Mouse (Mus musculus) liver, adult 2 months (tissue): ENCODE measurements at regions not wholly inside any gene's neighbourhood (a gene's known extent, or its start where the extent isn't known, plus 50 kb on each side); places are given as distances from the start of the nearest gene placed in this dataset.

Experiments used
- DNase-seq: peaks from one replicate; pipeline ENCODE4 v3.0.0-alpha.2; 2011; ENCODE audit warnings: low read depth, low spot score; ENCODE audit errors: extremely low read depth
- H3K27ac ChIP-seq: fragments of 200-500 bp; replicated peaks from 2 replicates; pipeline ENCODE4 v1.5.1; 2012; ENCODE audit warnings: low read depth, mild to moderate bottlenecking, control low read depth, inconsistent platforms, low read length; ENCODE audit not compliant: insufficient read depth
- H3K27me3 ChIP-seq: fragments of 200-500 bp; 2 replicates; pipeline ENCODE4 v1.6.1; 2012; ENCODE audit warnings: mild to moderate bottlenecking, moderate library complexity, low read length, inconsistent platforms; ENCODE audit not compliant: control insufficient read depth, insufficient read depth
- H3K36me3 ChIP-seq: fragments of 200-500 bp; 2 replicates; pipeline ENCODE4 v1.6.1; 2012; ENCODE audit warnings: low read length, inconsistent platforms; ENCODE audit not compliant: control insufficient read depth, insufficient read depth
- H3K4me1 ChIP-seq: fragments of 200-500 bp; 2 replicates; pipeline ENCODE4 v1.6.1; 2011; ENCODE audit warnings: low read length; ENCODE audit not compliant: control insufficient read depth, insufficient read depth
- H3K4me3 ChIP-seq: fragments of 200-500 bp; 2 replicates; pipeline ENCODE4 v1.5.1; 2011; ENCODE audit warnings: low read depth, mild to moderate bottlenecking, control low read depth, low read length, moderate library complexity; ENCODE audit not compliant: insufficient read depth
- H3K79me2 ChIP-seq: fragments of 200-500 bp; 2 replicates; pipeline ENCODE4 v1.6.1; 2012; ENCODE audit warnings: inconsistent platforms, mild to moderate bottlenecking, low read length, moderate library complexity; ENCODE audit not compliant: control insufficient read depth, insufficient read depth
- H3K9ac ChIP-seq: fragments of 200-500 bp; 2 replicates; pipeline ENCODE4 v1.6.1; 2012; ENCODE audit warnings: low read depth, mild to moderate bottlenecking, control low read depth, inconsistent platforms, low read length
- CTCF ChIP-seq: fragments of 200-500 bp; IDR thresholded peaks from 2 replicates; pipeline ENCODE4 v1.5.1; 2011; ENCODE audit warnings: low read depth, low read length, control low read depth
- POLR2A ChIP-seq: fragments of 200-500 bp; IDR thresholded peaks from 2 replicates; pipeline ENCODE4 v1.6.1; 2011; ENCODE audit warnings: low read length, control low read depth; ENCODE audit not compliant: insufficient read depth; ENCODE audit errors: extremely low read depth
- WGBS: fragments of 180-500 bp; shearing (Covaris S2); methylation state at CpG from one replicate; pipeline ENCODE4 v1.1.7; 2018; 5-methylcytosine and 5-hydroxymethylcytosine counted together

DNA sequence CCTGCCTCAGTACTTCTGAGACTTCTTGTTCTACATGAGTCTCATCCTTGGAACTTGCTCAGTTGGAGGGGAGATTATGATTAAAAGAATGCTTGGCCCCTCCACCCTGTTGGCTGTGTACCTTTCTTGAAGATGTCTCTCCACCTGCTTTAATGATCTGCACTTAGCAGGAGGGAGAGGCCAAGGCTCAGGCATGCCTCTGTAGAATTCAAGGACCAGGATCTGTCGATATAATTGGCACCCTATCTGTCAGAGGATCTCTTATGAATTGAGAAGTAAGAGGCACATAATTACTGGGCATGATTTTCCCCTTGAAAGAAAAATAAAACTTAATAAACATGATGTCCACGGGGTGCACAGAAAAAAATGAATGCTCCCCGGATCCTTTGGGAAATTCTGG lies 2893.1 kb upstream of the 5930422O12Rik start:
- Histone ChIP-seq H3K4me1 (no peaks in the 10 kb centered on the region), H3K4me3 (no peak overlapping the region), H3K27me3 (no peaks in the 10 kb centered on the region), H3K9ac (no peak overlapping the region), H3K36me3 (no peaks in the 10 kb centered on the region), H3K27ac (no peak overlapping the region), H3K79me2 (no peaks in the 10 kb centered on the region)
- WGBS, result 74% methylated on average over 3 of the region's 3 CpGs
- TF ChIP-seq POLR2A (no peak), CTCF (no peak)
- no peak for DNase-seq

DNA sequence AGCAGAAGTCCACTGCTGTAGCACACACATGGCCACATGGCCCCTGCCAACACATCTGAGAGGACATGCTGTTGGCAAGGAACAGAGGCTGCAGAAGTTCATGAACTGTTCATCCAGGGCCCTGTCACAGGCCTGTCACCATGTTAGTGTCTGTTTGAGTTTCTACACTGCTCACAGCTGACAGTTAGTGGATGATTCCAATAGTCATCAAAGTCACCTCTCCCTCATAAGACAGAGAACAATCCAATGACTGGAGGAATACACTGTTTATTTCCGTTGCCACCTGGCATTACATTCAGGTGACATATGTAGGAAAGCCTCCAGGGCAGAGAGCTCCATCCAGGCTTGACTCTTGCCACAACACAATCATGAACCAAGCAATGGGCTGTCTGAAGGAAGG lies 2886.3 kb upstream of the 5930422O12Rik start:
- Histone ChIP-seq H3K27ac (no peak overlapping the region), H3K4me1 (no peaks in the 10 kb centered on the region), H3K27me3 (no peaks in the 10 kb centered on the region), H3K36me3 (no peaks in the 10 kb centered on the region), H3K79me2 (no peaks in the 10 kb centered on the region), H3K4me3 (no peak overlapping the region), H3K9ac (no peak overlapping the region)
- DNase-seq, result no peak
- TF ChIP-seq POLR2A (no peak), CTCF (no peak)
- WGBS, result 79% methylated on average over 1 of the region's 1 CpGs

DNA sequence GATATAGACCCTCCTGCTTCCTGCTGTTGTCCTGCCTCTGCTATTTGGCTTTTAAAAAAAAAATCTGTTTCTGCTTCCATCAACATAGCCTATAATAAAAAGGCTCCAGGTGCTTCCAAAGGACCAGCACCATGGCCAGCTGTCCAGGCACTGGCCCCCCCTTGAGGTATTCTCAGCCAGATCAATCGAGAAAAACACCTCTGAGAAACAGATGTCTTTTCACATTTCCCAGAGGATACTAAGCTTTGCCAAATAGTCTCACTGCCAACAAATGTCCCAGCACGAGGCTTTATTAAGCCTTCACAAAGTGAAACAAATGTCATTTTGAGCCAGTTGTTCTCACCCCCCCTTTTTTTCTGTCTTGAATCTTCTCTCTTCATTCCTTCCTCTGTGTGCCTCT lies 2880.7 kb upstream of the 5930422O12Rik start:
- H3K9ac ChIP-seq, result no peak overlapping the region
- no peaks in the 10 kb centered on the region for H3K27me3 ChIP-seq
- H3K4me3 ChIP-seq, result no peak overlapping the region
- DNase-seq, result no peak
- no peaks in the 10 kb centered on the region for H3K4me1 ChIP-seq
- no peak overlapping the region for H3K27ac ChIP-seq
- TF ChIP-seq CTCF (no peak), POLR2A (no peak)
- no peaks in the 10 kb centered on the region for H3K79me2 ChIP-seq
- H3K36me3 ChIP-seq, result no peaks in the 10 kb centered on the region
- WGBS, result 40% methylated on average over 2 of the region's 2 CpGs

DNA sequence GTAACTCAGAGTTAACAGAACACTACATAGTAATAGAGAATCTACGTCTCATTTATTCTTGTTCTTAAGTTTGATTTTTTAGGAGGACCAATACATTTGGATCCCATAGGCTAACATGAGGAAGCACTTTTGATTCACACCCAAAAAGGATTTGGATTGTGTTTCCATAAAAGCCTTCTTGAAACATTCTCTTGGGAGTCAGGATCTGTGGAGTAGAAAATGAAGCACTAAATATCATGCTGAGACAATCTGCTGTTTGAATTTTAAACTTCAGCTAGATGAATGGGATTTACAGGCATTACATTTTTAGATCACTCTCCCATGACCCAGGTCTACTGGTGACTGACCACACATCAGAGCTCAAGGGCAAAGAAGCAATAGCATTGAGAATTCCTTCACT lies 2877.5 kb upstream of the 5930422O12Rik start:
- Histone ChIP-seq H3K79me2 (no peaks in the 10 kb centered on the region), H3K4me1 (no peaks in the 10 kb centered on the region), H3K4me3 (no peak overlapping the region), H3K36me3 (no peaks in the 10 kb centered on the region), H3K27me3 (no peaks in the 10 kb centered on the region), H3K9ac (no peak overlapping the region), H3K27ac (no peak overlapping the region)
- DNase-seq, result no peak
- WGBS, result 85% methylated on average over 1 of the region's 1 CpGs
- TF ChIP-seq POLR2A, result no peak
- TF ChIP-seq CTCF, result no peak

DNA sequence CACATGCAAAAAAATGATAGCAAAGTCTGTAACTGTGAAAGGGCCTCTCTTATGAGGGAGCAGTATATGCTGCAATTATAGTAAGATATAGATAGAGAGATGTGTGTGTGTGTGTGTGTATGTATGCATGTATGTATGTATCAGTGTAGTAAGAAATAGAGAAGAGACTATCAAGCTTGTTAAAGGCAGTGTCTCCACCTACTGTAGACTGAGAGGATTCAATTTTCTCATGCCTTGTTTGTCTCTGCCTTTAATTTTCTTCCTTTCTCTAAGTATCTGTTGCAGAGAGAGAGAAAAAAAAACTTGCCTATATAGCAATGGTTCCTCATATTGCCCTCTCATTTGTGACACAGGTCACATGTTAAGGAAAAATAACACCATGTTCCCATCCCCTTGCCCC lies 2871.1 kb upstream of the 5930422O12Rik start:
- TF ChIP-seq POLR2A (no peak), CTCF (no peak)
- Histone ChIP-seq H3K4me3 (no peak overlapping the region), H3K36me3 (no peaks in the 10 kb centered on the region), H3K27me3 (no peaks in the 10 kb centered on the region), H3K4me1 (no peaks in the 10 kb centered on the region), H3K27ac (no peak overlapping the region), H3K79me2 (no peaks in the 10 kb centered on the region), H3K9ac (no peak overlapping the region)
- DNase-seq, result no peak

DNA sequence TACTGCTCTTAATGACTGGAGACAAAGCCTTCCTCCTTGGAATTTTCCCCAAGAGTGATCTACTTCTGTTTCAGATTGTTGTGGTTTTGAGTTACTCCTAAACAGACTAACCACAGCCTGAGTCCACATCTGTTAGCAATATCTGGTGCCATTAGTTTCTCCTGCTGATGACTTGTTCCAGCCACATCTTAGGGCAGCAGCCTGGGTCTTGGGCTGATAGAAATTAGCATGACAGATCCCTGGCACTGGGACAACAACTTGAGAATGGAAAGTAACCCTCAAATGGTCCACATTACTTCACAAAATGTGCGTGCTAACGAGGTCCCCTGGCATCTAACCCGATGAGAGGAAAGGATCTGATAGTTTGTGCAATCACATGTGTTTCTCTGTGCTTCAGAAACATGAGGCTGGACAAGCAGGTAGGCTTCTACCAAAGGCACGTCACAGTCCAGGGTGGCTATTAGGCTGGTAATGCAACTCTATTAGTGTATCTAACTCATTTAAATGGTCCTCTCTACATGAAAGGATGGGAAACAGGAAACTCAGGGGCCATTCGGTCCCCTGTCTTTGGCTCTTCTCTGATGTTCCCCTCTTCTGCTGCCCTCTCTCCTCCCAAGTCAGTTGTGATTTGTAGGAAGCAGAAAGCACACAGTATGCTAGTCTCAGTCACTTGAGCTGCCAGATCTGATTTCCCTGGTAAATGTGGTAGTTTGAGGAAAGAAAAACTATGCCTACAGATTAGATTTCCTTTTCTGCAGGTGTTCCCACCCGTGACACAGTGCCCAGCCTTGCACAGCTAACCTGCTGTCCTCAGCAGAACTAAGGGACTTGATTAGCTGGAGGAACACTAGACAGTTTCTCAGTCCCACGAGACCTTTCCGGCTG lies 2866.9 kb upstream of the 5930422O12Rik start:
- 76% methylated on average over 8 of the region's 8 CpGs for WGBS
- H3K79me2 ChIP-seq, result no peaks in the 10 kb centered on the region
- H3K9ac ChIP-seq, result no peak overlapping the region
- DNase-seq, result no peak
- H3K27me3 ChIP-seq, result no peaks in the 10 kb centered on the region
- no peak overlapping the region for H3K27ac ChIP-seq
- no peaks in the 10 kb centered on the region for H3K4me1 ChIP-seq
- no peak for TF ChIP-seq POLR2A
- no peak for TF ChIP-seq CTCF
- no peaks in the 10 kb centered on the region for H3K36me3 ChIP-seq
- H3K4me3 ChIP-seq, result no peak overlapping the region
